Mouse (Mus musculus): ENCODE results near the gene Sp1. TPM values are rescaled to one million over a fixed set of nuclear protein-coding genes. Genes with fewer than 3 reads are reported as not detected.

Gene Sp1
- polyA plus RNA-seq, 1 experiment from 2014 or later, result 9.6 TPM

- Histone ChIP-seq H3K4me3 (replicated peaks) (no peak overlapping the region), H3K36me3 (peaks cover 31% of the 10 kb centered on the region), H3K27me3 (replicated peaks) (no peaks in the 10 kb centered on the region), H3K9ac (no peak overlapping the region), H3K9me3 (no peaks in the 10 kb centered on the region), H3K27ac (no peak overlapping the region), H3K4me1 (peaks cover 8% of the 10 kb centered on the region; the same call in 1 of the 2 replicates), H3K4me2 (no peak overlapping the region)
- ATAC-seq (ENCODE audit: insufficient read depth, low FRiP score, low read depth), result no peak
Measured at GRCm38 (mm10) chr15:102413687-102414086, 7.7 kb downstream of the Sp1 start.

- Histone ChIP-seq H3K36me3 (peaks cover 4% of the 10 kb centered on the region; the same call in 1 of the 2 replicates), H3K9ac (no peak overlapping the region), H3K4me1 (no peaks in the 10 kb centered on the region), H3K9me3 (no peaks in the 10 kb centered on the region), H3K4me2 (no peak overlapping the region), H3K27ac (no peak overlapping the region), H3K27me3 (replicated peaks) (no peaks in the 10 kb centered on the region), H3K4me3 (replicated peaks) (no peak overlapping the region)
- 84% methylated on average over 2 of the region's 2 CpGs for WGBS
- no peak for ATAC-seq (ENCODE audit: insufficient read depth, low FRiP score, low read depth)
Measured at GRCm38 (mm10) chr15:102417524-102417923, 11.6 kb downstream of the Sp1 start.

GRCm38 (mm10) chr15:102420986-102421385 is 15.0 kb downstream of the Sp1 start:
- H3K4me3 ChIP-seq (replicated peaks), result no peak overlapping the region
- no peaks in the 10 kb centered on the region for H3K4me1 ChIP-seq
- H3K9me3 ChIP-seq, result no peaks in the 10 kb centered on the region
- ATAC-seq (ENCODE audit: insufficient read depth, low FRiP score, low read depth), result no peak
- H3K27me3 ChIP-seq (replicated peaks), result no peaks in the 10 kb centered on the region
- no peak overlapping the region for H3K27ac ChIP-seq
- H3K4me2 ChIP-seq, result no peak overlapping the region
- H3K36me3 ChIP-seq, result 0 out of 2 replicates have a peak, but pooled peaks cover under 1% of the 10 kb centered on the region
- WGBS, result 55% methylated on average over 1 of the region's 1 CpGs
- H3K9ac ChIP-seq, result no peak overlapping the region

- H3K4me3 ChIP-seq (replicated peaks), result no peak overlapping the region
- H3K27ac ChIP-seq, result no peak overlapping the region
- 46% methylated on average over 3 of the region's 3 CpGs for WGBS
- no peak overlapping the region for H3K9ac ChIP-seq
- ATAC-seq (ENCODE audit: insufficient read depth, low FRiP score, low read depth), result no peak
- no peaks in the 10 kb centered on the region for H3K4me1 ChIP-seq
- H3K36me3 ChIP-seq, result 0 out of 2 replicates have a peak, but pooled peaks cover 5% of the 10 kb centered on the region
- no peaks in the 10 kb centered on the region for H3K27me3 ChIP-seq (replicated peaks)
- no peak overlapping the region for H3K4me2 ChIP-seq
- H3K9me3 ChIP-seq, result no peaks in the 10 kb centered on the region
Measured at GRCm38 (mm10) chr15:102421437-102421836, 15.5 kb downstream of the Sp1 start.

GRCm38 (mm10) chr15:102423602-102424240 is 17.8 kb downstream of the Sp1 start:
- no peaks in the 10 kb centered on the region for H3K9me3 ChIP-seq
- H3K36me3 ChIP-seq, result 0 out of 2 replicates have a peak, but pooled peaks cover 12% of the 10 kb centered on the region
- no peak overlapping the region for H3K4me2 ChIP-seq
- no peak for ATAC-seq (ENCODE audit: insufficient read depth, low FRiP score, low read depth)
- no peak overlapping the region for H3K27ac ChIP-seq
- H3K27me3 ChIP-seq (replicated peaks), result no peaks in the 10 kb centered on the region
- 95% methylated on average over 2 of the region's 2 CpGs for WGBS
- H3K9ac ChIP-seq, result no peak overlapping the region
- H3K4me1 ChIP-seq, result no peaks in the 10 kb centered on the region
- H3K4me3 ChIP-seq (replicated peaks), result no peak overlapping the region

- Histone ChIP-seq H3K9ac (no peak overlapping the region), H3K9me3 (no peaks in the 10 kb centered on the region), H3K4me1 (no peaks in the 10 kb centered on the region), H3K36me3 (peaks cover 16% of the 10 kb centered on the region; the same call in 1 of the 2 replicates), H3K27ac (no peak overlapping the region), H3K27me3 (replicated peaks) (no peaks in the 10 kb centered on the region), H3K4me3 (replicated peaks) (no peak overlapping the region), H3K4me2 (no peak overlapping the region)
- no peak for ATAC-seq (ENCODE audit: insufficient read depth, low FRiP score, low read depth)
- 74% methylated on average over 2 of the region's 2 CpGs for WGBS
Measured at GRCm38 (mm10) chr15:102424657-102425056, 18.7 kb downstream of the Sp1 start.

GRCm38 (mm10) chr15:102426963-102427362 is 21.0 kb downstream of the Sp1 start:
- no peak overlapping the region for H3K27ac ChIP-seq
- no peaks in the 10 kb centered on the region for H3K27me3 ChIP-seq (replicated peaks)
- H3K4me2 ChIP-seq, result no peak overlapping the region
- H3K36me3 ChIP-seq, result peaks cover 36% of the 10 kb centered on the region
- H3K9me3 ChIP-seq, result no peaks in the 10 kb centered on the region
- H3K4me1 ChIP-seq, result no peaks in the 10 kb centered on the region
- ATAC-seq (ENCODE audit: insufficient read depth, low FRiP score, low read depth), result no peak
- WGBS, result 97% methylated on average over 1 of the region's 1 CpGs
- no peak overlapping the region for H3K9ac ChIP-seq
- H3K4me3 ChIP-seq (replicated peaks), result no peak overlapping the region

GRCm38 (mm10) chr15:102432046-102432445 is 26.1 kb downstream of the Sp1 start:
- peaks cover 45% of the 10 kb centered on the region for H3K36me3 ChIP-seq
- WGBS, result 80% methylated on average over 1 of the region's 1 CpGs
- H3K4me3 ChIP-seq (replicated peaks), result no peak overlapping the region
- ATAC-seq (ENCODE audit: insufficient read depth, low FRiP score, low read depth), result no peak
- H3K27me3 ChIP-seq (replicated peaks), result no peaks in the 10 kb centered on the region
- no peak overlapping the region for H3K9ac ChIP-seq
- no peak overlapping the region for H3K4me2 ChIP-seq
- no peak overlapping the region for H3K27ac ChIP-seq
- no peaks in the 10 kb centered on the region for H3K4me1 ChIP-seq
- H3K9me3 ChIP-seq, result no peaks in the 10 kb centered on the region

- H3K9me3 ChIP-seq, result no peaks in the 10 kb centered on the region
- WGBS, result 91% methylated on average over 4 of the region's 4 CpGs
- H3K4me2 ChIP-seq, result no peak overlapping the region
- H3K4me3 ChIP-seq (replicated peaks), result no peak overlapping the region
- H3K27ac ChIP-seq, result no peak overlapping the region
- H3K4me1 ChIP-seq, result no peaks in the 10 kb centered on the region
- ATAC-seq (ENCODE audit: insufficient read depth, low FRiP score, low read depth), result no peak
- peaks cover 43% of the 10 kb centered on the region for H3K36me3 ChIP-seq
- no peaks in the 10 kb centered on the region for H3K27me3 ChIP-seq (replicated peaks)
- H3K9ac ChIP-seq, result no peak overlapping the region
Measured at GRCm38 (mm10) chr15:102433173-102433572, 27.2 kb downstream of the Sp1 start.

GRCm38 (mm10) chr15:102442490-102442889 is 36.5 kb downstream of the Sp1 start:
- Histone ChIP-seq H3K4me3 (replicated peaks) (no peak overlapping the region), H3K36me3 (no peaks in the 10 kb centered on the region), H3K4me2 (no peak overlapping the region), H3K27ac (no peak overlapping the region), H3K9me3 (no peaks in the 10 kb centered on the region), H3K27me3 (replicated peaks) (no peaks in the 10 kb centered on the region), H3K9ac (no peak overlapping the region), H3K4me1 (no peaks in the 10 kb centered on the region)
- no peak for ATAC-seq (ENCODE audit: insufficient read depth, low FRiP score, low read depth)
- WGBS, result 47% methylated on average over 2 of the region's 2 CpGs

GRCm38 (mm10) chr15:102445146-102445545 is 39.2 kb downstream of the Sp1 start, which contains the start of gene Amhr2:
TSS of gene Amhr2 (plus strand) at chr15:102445367.
- Histone ChIP-seq H3K9me3 (no peaks in the 10 kb centered on the region), H3K4me1 (no peaks in the 10 kb centered on the region), H3K36me3 (no peaks in the 10 kb centered on the region), H3K4me3 (replicated peaks) (no peak within 1 kb of the TSS), H3K27ac (no peak within 1 kb of the TSS), H3K9ac (no peak within 1 kb of the TSS), H3K4me2 (no peak within 1 kb of the TSS), H3K27me3 (replicated peaks) (no peaks in the 10 kb centered on the region)
- ATAC-seq (ENCODE audit: insufficient read depth, low FRiP score, low read depth), result no peak
- 62% methylated on average over 8 of the region's 8 CpGs for WGBS

GRCm38 (mm10) chr15:102446448-102446847 is 40.5 kb downstream of the Sp1 start:
- Histone ChIP-seq H3K27me3 (replicated peaks) (no peaks in the 10 kb centered on the region), H3K4me1 (no peaks in the 10 kb centered on the region), H3K4me2 (no peak overlapping the region), H3K4me3 (replicated peaks) (no peak overlapping the region), H3K9ac (no peak overlapping the region), H3K9me3 (no peaks in the 10 kb centered on the region), H3K36me3 (no peaks in the 10 kb centered on the region), H3K27ac (no peak overlapping the region)
- ATAC-seq (ENCODE audit: insufficient read depth, low FRiP score, low read depth), result no peak
- WGBS, result 25% methylated on average over 5 of the region's 6 CpGs

- H3K9ac ChIP-seq, result no peak overlapping the region
- no peaks in the 10 kb centered on the region for H3K27me3 ChIP-seq (replicated peaks)
- H3K4me2 ChIP-seq, result no peak overlapping the region
- H3K9me3 ChIP-seq, result no peaks in the 10 kb centered on the region
- H3K4me1 ChIP-seq, result no peaks in the 10 kb centered on the region
- WGBS, result 53% methylated on average over 8 of the region's 8 CpGs
- ATAC-seq (ENCODE audit: insufficient read depth, low FRiP score, low read depth), result no peak
- H3K27ac ChIP-seq, result no peak overlapping the region
- H3K4me3 ChIP-seq (replicated peaks), result no peak overlapping the region
- H3K36me3 ChIP-seq, result no peaks in the 10 kb centered on the region
Measured at GRCm38 (mm10) chr15:102449366-102449765, 43.4 kb downstream of the Sp1 start.

Measured in stomach, embryonic 15.5 days (tissue).